Mouse (Mus musculus) gastrocnemius, adult 2 months (tissue): ENCODE data around the gene Bak1. TPM values are rescaled to one million over a fixed set of nuclear protein-coding genes. Genes with fewer than 3 reads are reported as not detected.

Experiments
- DNase-seq: peaks from one replicate; pipeline ENCODE4 v3.0.0; 2022
- H3K27ac ChIP-seq: fragments of 200-600 bp; 2 replicates; pipeline ENCODE4 v1.8.1; 2022; ENCODE audit warnings: mild to moderate bottlenecking
- H3K4me3 ChIP-seq: fragments of 200-600 bp; 2 replicates; pipeline ENCODE4 v1.8.1; 2022; ENCODE audit warnings: mild to moderate bottlenecking, moderate library complexity
- CTCF ChIP-seq: fragments of 200-600 bp; IDR thresholded peaks from 2 replicates; pipeline ENCODE4 v1.8.1; 2022; ENCODE audit warnings: antibody characterized with exemption, mild to moderate bottlenecking, moderate library complexity
- intact Hi-C: fragments of 180-260 bp; cut with DNase I; formaldehyde crosslinking; loops from one replicate; pipeline ENCODE4 v1.15.1; 2025
- total RNA-seq, 2 experiments: library from RNA; stranded (reverse); gene quantifications; 2 replicates each; pipeline ENCODE4 v1.2.3; 2021

Gene Bak1
- total RNA-seq, 2 experiments from 2014 or later: 15.5 to 20.1 TPM

DNA sequence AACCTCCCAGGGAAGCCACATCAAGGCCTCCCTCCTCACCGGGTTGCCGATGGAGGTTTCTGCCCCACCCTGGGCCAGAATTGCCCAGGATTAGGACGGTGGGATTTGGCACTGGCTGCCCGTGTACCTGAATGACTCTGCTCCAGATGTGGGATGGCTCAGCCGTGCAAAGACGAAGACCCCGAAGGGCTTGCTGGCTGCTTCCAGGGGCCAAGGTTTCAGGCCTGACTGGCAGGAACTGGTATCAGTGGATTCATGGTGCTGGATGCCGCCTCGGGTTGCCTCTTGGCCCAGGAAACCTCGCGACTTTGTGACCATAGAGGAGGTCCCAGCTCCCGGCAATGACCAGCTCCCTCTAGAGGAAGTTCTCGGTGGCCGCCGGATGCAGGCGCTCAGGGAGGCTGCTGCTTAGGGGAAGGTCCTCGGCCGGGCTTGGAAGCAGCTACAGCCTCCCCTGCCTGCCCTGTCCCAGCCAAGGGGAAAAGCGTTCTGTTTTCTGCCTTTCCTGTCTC is 469 bp downstream of the Bak1 start:
- intact Hi-C loops: loop anchor here (5.0 kb wide), 2 partner anchors 96 to 159 kb away; partner anchors contain the start of gene Phf1

DNA sequence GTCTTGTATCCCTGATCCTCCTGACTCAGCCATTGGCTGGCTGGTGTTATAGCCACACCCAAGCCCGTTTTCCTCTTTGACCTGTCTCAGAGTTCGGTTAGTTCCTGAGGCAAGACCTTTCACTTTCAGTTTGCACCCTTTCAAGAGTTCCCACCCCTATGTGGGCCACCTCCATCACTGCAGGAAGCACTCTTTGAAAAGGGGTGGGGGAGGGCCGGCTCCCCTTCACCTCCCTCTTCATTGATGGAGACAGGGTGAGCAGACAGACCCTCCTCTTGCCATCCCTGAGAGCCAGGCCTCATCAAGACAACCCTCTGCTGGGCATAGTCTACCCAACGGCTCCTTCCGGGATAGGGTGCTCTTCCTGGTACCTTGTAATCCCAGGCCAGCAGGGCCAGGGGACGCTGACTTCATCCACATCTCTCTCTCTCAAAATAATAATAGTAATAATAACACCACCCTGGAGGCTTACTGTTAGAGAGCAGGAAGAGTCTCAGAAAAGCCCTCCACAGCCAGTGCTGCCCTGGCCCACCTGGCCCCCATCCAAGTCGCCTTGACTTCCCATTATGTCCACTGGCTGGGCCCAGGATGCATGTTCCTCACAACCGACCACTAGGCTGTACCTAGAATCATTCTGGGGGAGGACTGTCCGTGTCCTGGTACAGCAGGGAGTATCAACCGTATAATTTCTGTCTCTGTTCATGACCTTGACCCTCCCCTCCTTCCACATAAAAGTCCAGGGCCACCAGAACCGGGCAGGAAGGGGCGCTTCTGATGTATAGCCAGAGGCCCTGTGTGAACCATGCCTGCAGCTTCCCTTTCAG is 1.1 kb downstream of the Bak1 start:
- intact Hi-C loops: loop anchor here (5.0 kb wide), 2 partner anchors 95 to 160 kb away; partner anchors contain the start of gene Phf1
- TF ChIP-seq CTCF: no peak
- H3K4me3 ChIP-seq: peak overlapping the region; percentile 94
- H3K27ac ChIP-seq: peak overlapping the region; percentile 90
- peak; percentile 55 for DNase-seq

More for the DNA sequence above, 469 bp downstream of the Bak1 start:
- Histone ChIP-seq H3K27ac (peak overlapping the region; percentile 90), H3K4me3 (peak overlapping the region; percentile 94)
- peak; percentile 95 for TF ChIP-seq CTCF
- DNase-seq: peak; percentile 93

DNA sequence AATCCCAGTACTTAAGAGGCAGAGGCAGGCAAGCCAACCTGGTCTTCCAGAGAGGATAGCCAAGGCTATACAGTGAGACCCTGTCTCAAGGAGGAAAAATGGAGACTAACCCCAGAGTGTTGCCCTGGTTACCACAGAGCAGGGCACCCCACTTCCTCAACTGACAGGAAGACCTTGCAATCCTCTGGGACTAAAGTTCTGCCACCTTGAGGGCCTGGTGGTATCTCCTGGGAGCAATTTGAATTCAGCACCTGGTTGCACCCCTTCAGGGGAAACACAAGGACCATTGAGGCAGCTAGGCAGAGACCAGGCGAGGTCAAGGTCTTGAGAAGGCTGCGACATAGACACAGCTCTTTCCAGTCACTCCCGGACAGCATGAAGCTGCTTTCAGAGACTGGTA is 2.9 kb downstream of the Bak1 start:
- DNase-seq: no peak
- no peak for TF ChIP-seq CTCF
- no peak overlapping the region for H3K27ac ChIP-seq
- H3K4me3 ChIP-seq: no peak overlapping the region
- intact Hi-C loops: loop anchor here (5.0 kb wide), 2 partner anchors 94 to 161 kb away; partner anchors contain the start of gene Phf1

DNA sequence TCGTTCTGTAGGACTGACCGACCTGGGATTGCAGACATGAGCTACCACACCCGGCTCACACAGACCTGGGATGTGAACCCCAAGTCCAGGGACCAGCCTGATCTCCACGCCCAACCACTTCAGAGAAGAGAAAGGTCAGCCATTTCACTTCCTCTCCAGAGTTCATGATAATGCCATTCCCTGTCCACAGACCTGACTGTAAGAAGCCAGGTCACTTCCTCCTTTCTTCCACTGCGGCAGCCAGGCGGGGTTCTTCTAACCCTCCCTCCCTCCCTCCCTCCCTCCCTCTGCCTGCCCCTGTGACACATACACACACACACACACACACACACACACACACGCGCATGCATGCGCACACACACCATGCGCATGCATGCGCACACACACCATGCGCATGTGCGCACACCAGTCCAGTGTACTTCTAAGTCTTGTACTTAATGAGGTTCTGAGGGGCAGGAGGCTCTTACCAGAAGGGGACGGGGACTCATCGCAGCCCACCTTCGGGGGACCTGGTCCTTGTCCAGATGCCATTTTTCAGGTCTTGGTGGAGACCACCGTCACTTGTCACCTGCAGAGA is 3.4 kb downstream of the Bak1 start:
- no peak overlapping the region for H3K4me3 ChIP-seq
- intact Hi-C loops: loop anchor here (5.0 kb wide), 2 partner anchors 93 to 162 kb away; partner anchors contain the start of gene Phf1
- no peak for TF ChIP-seq CTCF
- H3K27ac ChIP-seq: no peak overlapping the region
- no peak for DNase-seq

DNA sequence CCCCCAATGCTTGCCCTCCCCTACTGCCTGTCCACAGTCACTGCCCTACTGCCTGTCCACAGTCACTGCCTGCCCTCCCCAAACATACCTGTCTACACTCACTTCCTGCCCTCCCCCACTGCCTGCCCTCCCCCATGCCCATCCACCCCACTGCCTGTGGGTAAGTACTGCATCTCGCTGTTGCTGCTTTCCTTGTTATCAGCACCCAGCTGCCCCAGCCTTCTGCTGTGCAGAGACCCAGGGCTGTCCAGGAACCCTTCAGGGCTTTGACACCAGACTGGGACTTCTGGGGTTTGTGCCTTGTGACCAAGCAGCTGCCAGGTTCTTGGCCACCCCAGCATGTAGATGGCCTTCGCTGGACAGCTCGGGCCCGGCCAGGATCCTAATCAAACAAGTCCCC is 5.5 kb downstream of the Bak1 start:
- no peak for TF ChIP-seq CTCF
- intact Hi-C loops: no loop called here
- no peak overlapping the region for H3K27ac ChIP-seq
- no peak overlapping the region for H3K4me3 ChIP-seq
- no peak for DNase-seq

DNA sequence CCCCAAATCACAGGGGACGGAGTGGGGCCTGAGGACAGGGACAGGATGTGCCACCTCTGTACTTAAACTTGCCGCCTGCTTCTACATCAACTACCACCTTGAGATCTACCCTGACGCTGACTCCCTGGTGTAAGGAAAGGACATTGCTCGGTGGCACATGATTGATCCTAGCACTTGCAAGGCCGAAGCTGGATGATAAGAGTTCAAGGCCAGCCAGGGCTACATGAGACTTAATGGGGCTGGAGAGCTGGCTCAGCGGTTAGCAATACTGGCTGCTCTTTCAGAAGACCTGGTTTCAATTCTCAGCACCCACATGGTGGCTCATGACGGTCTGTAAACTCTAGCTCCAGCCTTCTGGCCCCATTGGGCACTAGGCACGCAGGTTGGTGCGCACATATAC is 7.1 kb downstream of the Bak1 start:
- H3K27ac ChIP-seq: no peak overlapping the region
- DNase-seq: no peak
- TF ChIP-seq CTCF: no peak
- intact Hi-C loops: no loop called here
- no peak overlapping the region for H3K4me3 ChIP-seq

DNA sequence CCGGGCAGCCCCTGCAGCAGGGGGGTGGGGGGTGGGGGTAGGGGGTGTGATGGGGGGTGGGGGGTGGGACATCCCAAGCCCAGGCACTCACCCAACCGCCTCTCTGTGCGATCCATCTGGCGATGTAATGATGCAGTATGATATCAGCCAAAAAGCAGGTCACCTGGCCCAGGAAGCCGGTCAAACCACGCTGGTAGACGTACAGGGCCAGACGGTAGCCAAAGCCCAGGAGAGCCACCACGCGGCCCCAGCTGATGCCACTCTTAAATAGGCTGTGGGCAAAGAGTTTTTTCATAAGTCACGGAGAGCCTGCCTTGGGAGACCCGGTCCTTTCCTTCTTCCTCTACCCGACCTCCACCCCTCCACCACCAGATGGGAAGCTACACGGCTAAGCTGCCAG is 7.7 kb downstream of the Bak1 start:
- no peak overlapping the region for H3K27ac ChIP-seq
- no peak overlapping the region for H3K4me3 ChIP-seq
- no peak for TF ChIP-seq CTCF
- DNase-seq: no peak
- intact Hi-C loops: no loop called here

DNA sequence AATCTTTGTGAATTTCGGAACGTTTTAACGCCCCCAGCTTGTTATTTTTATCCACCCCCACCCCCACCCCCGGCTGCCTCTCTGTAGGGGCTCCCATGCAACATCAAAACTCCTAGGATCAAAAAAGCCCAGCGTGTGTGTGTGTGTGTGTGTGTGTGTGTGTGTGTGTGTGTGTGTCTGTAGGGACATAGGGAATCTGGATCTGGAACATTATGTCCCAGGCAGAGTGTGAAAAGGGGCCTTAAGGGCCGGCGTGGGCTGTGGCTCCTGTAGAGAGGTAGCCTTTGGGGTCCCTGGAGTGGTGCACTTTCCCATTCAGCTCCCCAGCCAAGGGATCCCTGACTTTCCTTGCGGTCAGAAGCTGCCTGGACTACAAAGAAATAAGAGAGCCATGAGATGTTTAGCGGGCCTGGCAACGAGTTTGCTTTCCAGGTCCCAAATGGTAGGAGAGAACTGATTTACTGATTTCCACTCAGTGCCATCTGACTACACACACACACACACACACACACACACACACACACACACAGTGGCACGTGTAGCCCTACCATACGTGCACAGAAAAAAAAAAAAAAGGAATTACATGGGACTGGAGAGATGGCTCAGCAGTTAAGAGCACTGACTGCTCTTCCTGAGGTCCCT is 10.1 kb downstream of the Bak1 start:
- intact Hi-C loops: loop anchor here (5.0 kb wide), 1 partner anchor 101 kb away; the partner anchor contains the start of gene Kifc5b
- DNase-seq: no peak
- no peak for TF ChIP-seq CTCF
- Histone ChIP-seq H3K27ac (peak overlapping the region; percentile 95), H3K4me3 (peak overlapping the region; percentile 89)

DNA sequence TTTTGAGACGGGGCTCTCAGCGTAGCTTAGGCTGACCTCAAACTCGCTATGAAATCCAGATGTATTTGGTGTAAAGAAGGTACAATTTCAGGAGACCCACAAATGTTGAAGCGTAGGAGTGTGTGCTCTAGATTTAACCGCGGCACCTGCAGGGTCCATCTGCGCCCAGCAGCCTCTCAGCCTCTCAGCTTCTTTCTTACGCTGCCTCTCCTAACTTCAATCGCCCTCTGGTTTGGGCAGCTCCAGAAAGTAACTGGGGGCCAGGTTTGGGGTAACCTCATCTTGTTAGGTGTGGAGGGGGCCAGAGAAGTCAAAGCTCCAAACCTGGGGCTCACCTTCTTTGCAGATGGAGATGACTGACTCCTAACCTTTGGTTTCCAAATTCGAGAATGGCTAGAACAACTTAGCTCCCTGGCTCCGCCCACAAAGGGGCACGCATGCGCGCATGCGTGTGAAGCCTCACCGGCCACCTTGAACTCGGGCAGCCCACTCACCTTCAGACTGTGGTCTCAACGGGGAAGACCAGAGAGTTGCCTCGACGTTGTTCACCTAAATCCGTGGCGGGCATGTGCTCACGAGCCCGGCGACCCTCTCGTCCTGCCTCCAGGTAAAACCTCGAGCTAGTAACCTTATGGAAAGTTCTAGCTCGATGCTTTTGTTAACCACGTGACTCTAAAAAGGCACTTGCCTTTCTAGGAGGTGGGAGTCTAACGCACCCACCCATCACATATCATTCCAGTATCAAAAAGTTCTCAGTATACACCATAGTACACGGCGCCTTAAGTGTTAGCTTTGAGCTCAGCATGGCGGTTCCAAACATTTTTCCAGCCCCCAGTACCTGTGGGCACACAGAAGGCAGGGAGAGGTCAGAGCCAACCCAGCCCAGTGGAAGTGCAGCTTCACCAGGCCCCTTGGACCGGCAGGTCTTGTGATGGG is 11.0 kb downstream of the Bak1 start:
- TF ChIP-seq CTCF: no peak
- Histone ChIP-seq H3K4me3 (peak overlapping the region; percentile 89), H3K27ac (peak overlapping the region; percentile 95)
- DNase-seq: peak; percentile 92
- intact Hi-C loops: loop anchor here (5.0 kb wide), 1 partner anchor 101 kb away; the partner anchor contains the start of gene Kifc5b

DNA sequence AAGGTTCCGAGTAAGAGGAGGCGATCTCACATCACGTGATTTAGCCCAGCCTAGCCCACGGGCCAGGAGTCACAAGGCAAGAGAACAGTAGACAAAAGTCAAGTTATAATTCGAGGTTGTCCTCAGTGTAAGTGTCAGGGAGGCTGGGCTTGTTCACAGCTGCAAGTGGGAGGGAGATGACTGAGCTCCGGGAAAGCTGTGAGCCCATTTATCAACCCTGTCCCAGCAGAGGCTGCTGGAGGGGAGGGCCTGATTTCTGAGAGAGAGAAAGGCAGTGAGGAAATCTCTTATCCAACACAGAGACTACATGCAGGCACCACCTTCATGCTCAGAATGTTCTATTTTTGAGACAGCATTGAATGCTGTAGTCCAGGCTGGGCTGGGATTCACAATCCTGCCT is 15.9 kb downstream of the Bak1 start:
- intact Hi-C loops: no loop called here
- Histone ChIP-seq H3K4me3 (no peak overlapping the region), H3K27ac (no peak overlapping the region)
- DNase-seq: no peak
- TF ChIP-seq CTCF: no peak

DNA sequence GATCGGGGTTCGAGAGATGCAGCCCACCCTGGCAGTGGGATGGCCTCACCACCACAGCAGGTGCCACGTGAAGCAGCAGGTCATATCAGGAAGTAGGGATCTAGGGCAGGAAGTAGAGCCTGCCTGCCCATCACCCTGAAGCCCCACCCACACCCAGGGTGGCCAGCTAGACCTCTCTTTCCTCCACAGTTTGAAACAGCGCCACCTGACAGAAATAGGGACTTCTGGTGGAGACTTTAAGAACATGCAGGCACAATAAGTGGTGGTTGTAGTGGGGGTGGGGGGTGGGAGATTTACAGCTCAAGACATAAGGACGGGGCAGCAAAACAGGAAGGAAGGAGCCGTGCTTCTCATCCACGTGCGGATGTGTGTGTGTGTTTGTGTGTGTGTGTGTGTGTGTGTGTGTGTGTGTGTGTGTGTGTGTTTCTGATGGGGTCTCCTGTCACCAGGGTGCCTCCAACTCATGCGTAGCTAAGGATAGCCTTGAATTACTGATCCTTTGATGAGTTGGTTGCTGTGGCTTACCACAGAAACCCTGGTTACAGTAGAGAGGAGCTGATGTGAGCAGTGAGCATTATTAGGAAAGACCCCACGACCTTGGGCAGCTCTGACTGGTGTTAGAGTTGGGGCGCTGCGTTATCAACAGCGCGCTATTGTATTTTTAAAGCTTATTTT is 16.7 kb downstream of the Bak1 start:
- Histone ChIP-seq H3K27ac (no peak overlapping the region), H3K4me3 (no peak overlapping the region)
- no peak for DNase-seq
- no peak for TF ChIP-seq CTCF
- intact Hi-C loops: no loop called here
